Mouse (Mus musculus) E14TG2a.4 (cell line): Measurements from ENCODE around the gene Cdon.

Source experiments
- H3K27me3 ChIP-seq: 2 replicates; pipeline ENCODE4 v1.6.1; 2014; ENCODE audit warnings: low read length, control low read depth; ENCODE audit not compliant: insufficient read depth
- H3K36me3 ChIP-seq: 2 replicates; pipeline ENCODE4 v1.6.1; 2014; ENCODE audit warnings: low read length, control low read depth; ENCODE audit not compliant: insufficient read depth
- H3K4me1 ChIP-seq: replicated peaks from 2 replicates; pipeline ENCODE4 v1.6.1; 2014; ENCODE audit warnings: low read depth, low read length, control low read depth
- H3K4me3 ChIP-seq: replicated peaks from 2 replicates; pipeline ENCODE4 v1.5.1; 2014; ENCODE audit warnings: mild to moderate bottlenecking, low read length
- H3K9me3 ChIP-seq: 2 replicates; pipeline ENCODE4 v1.6.1; 2014; ENCODE audit warnings: low read length, control low read depth
- CTCF ChIP-seq: conservative IDR thresholded peaks from 2 replicates; pipeline ENCODE4 v1.5.1; 2014; ENCODE audit warnings: low read length
- NANOG ChIP-seq: IDR thresholded peaks from 2 replicates; pipeline ENCODE4 v1.6.1; 2014; ENCODE audit warnings: borderline replicate concordance, low read length, mixed read lengths
- POU5F1 ChIP-seq: IDR thresholded peaks from 2 replicates; pipeline ENCODE4 v1.6.1; 2014; ENCODE audit warnings: low read length, borderline replicate concordance

The Cdon gene

GRCm38 (mm10) chr9:35493733-35494092, 72.8 kb downstream of the Cdon start:
- H3K4me1 ChIP-seq: peaks cover 14% of the 10 kb centered on the region
- TF ChIP-seq POU5F1 (no peak), NANOG (no peak), CTCF (no peak)
- H3K27me3 ChIP-seq: no peaks in the 10 kb centered on the region
- H3K9me3 ChIP-seq: no peaks in the 10 kb centered on the region
- H3K4me3 ChIP-seq: no peak overlapping the region
- H3K36me3 ChIP-seq: no peaks in the 10 kb centered on the region

- Histone ChIP-seq H3K4me3 (no peak overlapping the region), H3K36me3 (no peaks in the 10 kb centered on the region), H3K4me1 (peaks cover 14% of the 10 kb centered on the region), H3K9me3 (no peaks in the 10 kb centered on the region), H3K27me3 (no peaks in the 10 kb centered on the region)
- TF ChIP-seq NANOG (no peak), CTCF (no peak), POU5F1 (no peak)
These were observed 74.0 kb downstream of the Cdon start for GRCm38 (mm10) chr9:35494937-35495336.

GRCm38 (mm10) chr9:35495471-35495870, 74.5 kb downstream of the Cdon start:
- Histone ChIP-seq H3K4me3 (no peak overlapping the region), H3K4me1 (peaks cover 14% of the 10 kb centered on the region), H3K27me3 (no peaks in the 10 kb centered on the region), H3K9me3 (no peaks in the 10 kb centered on the region), H3K36me3 (no peaks in the 10 kb centered on the region)
- TF ChIP-seq CTCF: no peak
- TF ChIP-seq POU5F1: no peak
- TF ChIP-seq NANOG: no peak

- H3K4me3 ChIP-seq: no peak overlapping the region
- TF ChIP-seq CTCF (no peak), POU5F1 (no peak), NANOG (no peak)
- H3K4me1 ChIP-seq: peaks cover 13% of the 10 kb centered on the region
- no peaks in the 10 kb centered on the region for H3K27me3 ChIP-seq
- H3K9me3 ChIP-seq: no peaks in the 10 kb centered on the region
- no peaks in the 10 kb centered on the region for H3K36me3 ChIP-seq
These were observed 79.0 kb downstream of the Cdon start for GRCm38 (mm10) chr9:35499946-35500345.

DNA sequence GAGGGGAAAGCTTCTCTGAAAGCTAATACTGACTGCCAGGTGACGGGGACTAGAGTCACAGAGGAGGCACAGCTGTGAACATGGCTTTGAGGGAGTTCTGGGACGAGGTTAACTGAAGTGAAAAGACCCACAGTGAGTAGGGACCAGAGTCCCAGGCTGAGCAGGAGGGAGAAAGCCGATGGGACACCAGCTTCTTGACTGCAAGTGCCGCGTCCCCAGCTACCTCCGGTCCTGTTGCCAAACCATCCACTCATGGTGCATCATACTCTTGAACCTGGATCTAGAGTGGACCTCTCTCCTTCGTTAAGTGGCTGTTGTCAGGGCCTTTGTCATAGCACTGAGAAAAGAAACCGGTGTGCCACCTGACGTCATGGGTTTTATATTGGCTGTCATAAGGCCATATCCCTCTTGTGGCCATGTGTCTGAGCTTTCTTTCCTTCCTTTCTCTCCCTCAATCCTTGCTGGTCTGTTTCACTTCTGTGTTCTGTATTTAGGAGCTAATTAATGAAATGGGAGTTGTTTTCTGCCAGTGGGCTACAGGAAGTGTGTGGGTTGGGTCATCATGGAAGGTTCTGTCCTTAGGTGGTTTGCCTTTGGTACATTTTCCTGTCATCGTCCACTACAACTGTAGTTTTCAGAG, 81.6 kb downstream of the Cdon start:
- no peaks in the 10 kb centered on the region for H3K9me3 ChIP-seq
- H3K4me3 ChIP-seq: no peak overlapping the region
- TF ChIP-seq POU5F1 (no peak), CTCF (no peak), NANOG (no peak)
- no peaks in the 10 kb centered on the region for H3K27me3 ChIP-seq
- no peaks in the 10 kb centered on the region for H3K36me3 ChIP-seq
- no peaks in the 10 kb centered on the region for H3K4me1 ChIP-seq

- Histone ChIP-seq H3K27me3 (no peaks in the 10 kb centered on the region; the same call in none of the 2 replicates), H3K9me3 (no peaks in the 10 kb centered on the region), H3K36me3 (no peaks in the 10 kb centered on the region), H3K4me3 (no peak overlapping the region), H3K4me1 (no peaks in the 10 kb centered on the region)
- no peak for TF ChIP-seq POU5F1
- TF ChIP-seq CTCF: no peak
- no peak for TF ChIP-seq NANOG
These were observed 87.3 kb downstream of the Cdon start for GRCm38 (mm10) chr9:35508234-35508633.

DNA sequence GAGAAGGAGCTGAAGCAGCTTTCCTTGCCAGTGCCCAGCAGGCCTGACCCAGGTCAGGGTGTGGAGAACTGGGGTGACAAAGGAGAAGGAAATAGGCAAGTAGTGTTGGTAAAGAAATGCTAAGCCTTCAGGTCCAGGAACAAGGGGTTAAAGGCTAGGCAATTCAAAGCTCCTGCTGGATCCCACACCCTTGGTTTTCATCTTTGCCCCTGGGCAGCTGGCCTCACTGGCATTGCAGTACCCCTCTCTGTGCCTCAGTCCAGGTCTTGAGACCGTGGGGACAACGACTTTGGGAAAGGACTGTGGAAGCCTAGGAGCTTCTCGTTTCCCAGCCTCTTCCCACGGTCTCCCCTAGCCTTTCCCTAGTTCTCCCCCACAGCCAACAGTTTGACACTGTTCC, 93.0 kb downstream of the Cdon start:
- Histone ChIP-seq H3K4me3 (no peak overlapping the region), H3K4me1 (no peaks in the 10 kb centered on the region), H3K27me3 (no peaks in the 10 kb centered on the region; the same call in none of the 2 replicates), H3K9me3 (no peaks in the 10 kb centered on the region), H3K36me3 (no peaks in the 10 kb centered on the region)
- TF ChIP-seq NANOG (no peak), POU5F1 (no peak), CTCF (no peak)

- no peak overlapping the region for H3K4me3 ChIP-seq
- TF ChIP-seq NANOG (no peak), POU5F1 (no peak), CTCF (no peak)
- H3K27me3 ChIP-seq: peaks cover 4% of the 10 kb centered on the region; the same call in 1 of the 2 replicates
- H3K36me3 ChIP-seq: no peaks in the 10 kb centered on the region
- no peaks in the 10 kb centered on the region for H3K4me1 ChIP-seq
- no peaks in the 10 kb centered on the region for H3K9me3 ChIP-seq
These were observed 95.3 kb downstream of the Cdon start for GRCm38 (mm10) chr9:35516182-35516581.

DNA sequence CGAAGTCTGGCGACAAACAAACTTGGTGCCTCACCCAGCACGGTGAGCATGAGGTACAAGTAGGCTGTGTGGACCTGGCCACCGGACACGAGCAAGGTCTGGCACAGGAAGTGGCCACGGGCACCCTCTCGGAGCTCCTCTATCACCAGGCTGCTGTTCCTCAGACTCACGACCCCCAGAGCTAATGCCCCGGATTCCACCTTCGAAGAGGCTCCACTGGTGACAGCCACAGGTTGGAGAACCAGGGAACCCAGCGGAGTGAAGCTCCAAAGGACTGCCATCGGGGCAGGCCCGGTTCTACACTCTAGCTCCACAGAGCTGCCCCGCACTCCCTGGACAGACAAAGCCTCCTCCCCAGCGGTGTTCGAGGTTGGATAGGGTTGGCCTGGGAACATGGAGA, 95.8 kb downstream of the Cdon start:
- no peak for TF ChIP-seq NANOG
- TF ChIP-seq POU5F1: no peak
- TF ChIP-seq CTCF: no peak
- Histone ChIP-seq H3K36me3 (no peaks in the 10 kb centered on the region), H3K27me3 (peaks cover 4% of the 10 kb centered on the region; the same call in 1 of the 2 replicates), H3K9me3 (no peaks in the 10 kb centered on the region), H3K4me1 (no peaks in the 10 kb centered on the region), H3K4me3 (no peak overlapping the region)

GRCm38 (mm10) chr9:35518169-35518568, 97.2 kb downstream of the Cdon start, which contains the start of gene Gm1113:
TSS of gene Gm1113 (minus strand) at chr9:35518269.
- H3K9me3 ChIP-seq: no peaks in the 10 kb centered on the region
- no peak for TF ChIP-seq NANOG
- no peak for TF ChIP-seq CTCF
- TF ChIP-seq POU5F1: no peak
- H3K27me3 ChIP-seq: peaks cover 4% of the 10 kb centered on the region; the same call in 1 of the 2 replicates

More at GRCm38 (mm10) chr9:35518169-35518568, 97.2 kb downstream of the Cdon start, which contains the start of gene Gm1113:
- no peaks in the 10 kb centered on the region for H3K36me3 ChIP-seq
- H3K4me3 ChIP-seq: no peak within 1 kb of the TSS
- H3K4me1 ChIP-seq: peaks cover under 1% of the 10 kb centered on the region; the same call in 1 of the 2 replicates
